Mouse (Mus musculus) heart, adult 18-20 months (tissue): Measurements from ENCODE around the gene Rbm4. TPM values are rescaled to one million over a fixed set of nuclear protein-coding genes. Genes with fewer than 3 reads are reported as not detected.
"Not testable (repeated sequence)": the region's sequence is repeated elsewhere in the genome, so short reads cannot be mapped to it uniquely, and the experiment has no call there.

Experiments used
- DNase-seq, 2 experiments: peaks; one replicate each; pipeline ENCODE4 v3.0.0; 2021 to 2022; ENCODE audit warnings: mixed read lengths in 1 of 2
- total RNA-seq, 2 experiments: library from RNA; stranded (reverse); gene quantifications; 2 replicates each; pipeline ENCODE4 v1.2.3; 2021

The Rbm4 gene
- total RNA-seq, 2 experiments from 2014 or later: 38.8 to 43.3 TPM

- DNase-seq: no peak
These were observed 5.4 kb upstream of the Rbm4 start for GRCm38 (mm10) chr19:4799083-4799482.

DNA sequence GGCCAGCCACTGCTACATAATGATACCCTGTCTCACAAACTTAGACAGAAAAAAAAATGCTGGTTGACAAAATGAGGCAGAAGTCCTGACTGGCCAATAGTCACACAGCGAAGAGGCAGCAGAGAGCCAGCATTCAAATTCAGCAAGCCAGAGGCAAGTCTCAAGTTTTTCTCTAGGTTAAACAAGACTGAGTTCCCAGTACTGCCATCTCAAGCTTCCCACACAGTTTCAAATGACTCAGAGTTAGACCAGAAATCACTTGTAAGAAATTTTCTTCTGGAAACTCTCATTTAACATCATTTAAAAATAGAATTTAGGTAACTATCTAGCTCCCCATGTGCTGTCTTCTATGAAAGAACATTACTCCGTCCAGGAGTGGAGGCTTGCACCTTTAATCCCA lies 4.1 kb upstream of the Rbm4 start:
- DNase-seq: no peak

DNA sequence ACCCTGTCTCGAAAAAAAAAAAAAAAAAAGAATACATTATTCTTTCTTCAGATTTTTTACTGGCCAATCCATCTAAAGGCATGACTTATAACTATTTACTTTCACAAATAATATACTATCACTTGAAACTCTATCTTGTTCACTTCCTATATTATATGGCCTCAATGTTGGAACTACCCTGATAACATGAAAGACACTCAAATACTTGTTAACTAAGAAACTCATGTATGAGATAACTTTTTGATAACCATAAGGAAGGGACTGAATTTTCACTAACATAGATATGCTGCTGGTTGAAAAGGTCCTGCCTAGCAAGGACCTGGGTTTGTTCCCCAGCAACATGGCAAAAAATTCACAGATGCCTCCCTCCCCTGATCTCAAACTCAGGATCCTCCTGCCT lies 2.2 kb upstream of the Rbm4 start:
- no peak for DNase-seq

DNA sequence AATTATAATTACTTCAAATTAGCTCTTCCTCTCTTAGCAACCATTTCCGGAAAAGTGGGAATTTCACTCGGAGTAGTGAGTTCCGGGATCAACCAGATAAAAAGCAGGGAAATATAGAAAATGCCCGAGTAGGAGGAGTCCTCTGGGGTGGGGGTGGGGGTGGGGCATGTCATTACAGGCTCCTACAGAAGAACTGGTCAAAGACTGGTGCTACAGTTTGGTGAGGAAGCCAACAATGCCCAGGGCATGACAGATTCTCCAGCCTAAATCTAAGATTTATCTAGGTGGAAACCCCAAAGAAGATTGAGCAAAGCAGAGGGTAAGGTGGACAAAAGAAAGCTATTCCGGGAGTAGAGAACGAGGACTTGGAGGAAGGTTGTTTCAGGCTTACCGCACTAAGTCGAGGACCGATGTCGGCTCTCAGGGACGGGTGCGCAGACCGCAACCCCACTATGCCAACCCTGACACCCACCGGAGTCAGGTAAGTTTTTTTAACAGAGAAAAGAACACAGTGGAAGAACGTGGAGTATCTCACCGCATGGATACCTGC lies 345 bp downstream of the Rbm4 start:
- no peak for DNase-seq

GRCm38 (mm10) chr19:4786313-4786712 lies 7.4 kb downstream of the Rbm4 start:
- DNase-seq: no peak

- no peak for DNase-seq
These were observed 8.5 kb downstream of the Rbm4 start for GRCm38 (mm10) chr19:4785206-4785605.

GRCm38 (mm10) chr19:4782891-4783290 lies 10.8 kb downstream of the Rbm4 start:
- no peak for DNase-seq

DNA sequence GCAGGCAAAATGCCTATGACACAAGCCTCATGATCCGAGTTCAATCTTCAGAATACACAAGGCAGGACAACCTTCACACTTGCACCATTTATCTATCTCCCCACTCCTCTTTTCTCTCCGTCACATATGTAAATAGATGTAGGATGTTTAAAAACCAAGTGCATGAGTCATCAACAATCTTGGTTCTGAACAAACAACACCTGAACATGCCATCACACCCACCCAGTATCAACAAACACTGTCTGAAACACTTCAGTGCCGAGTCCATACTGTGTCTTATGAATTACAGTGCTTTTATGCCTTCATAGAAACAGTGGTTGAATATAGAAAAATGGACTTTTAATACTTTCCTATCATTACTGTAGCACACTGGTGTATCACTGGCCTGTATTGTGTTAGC lies 20.9 kb downstream of the Rbm4 start:
- DNase-seq: no peak

GRCm38 (mm10) chr19:4767507-4768148 lies 26.1 kb downstream of the Rbm4 start:
- no peak for DNase-seq

GRCm38 (mm10) chr19:4762876-4763275 lies 30.8 kb downstream of the Rbm4 start:
- no peak for DNase-seq

- not testable (repeated sequence) for DNase-seq
These were observed 33.2 kb downstream of the Rbm4 start for GRCm38 (mm10) chr19:4760544-4760943.

DNA sequence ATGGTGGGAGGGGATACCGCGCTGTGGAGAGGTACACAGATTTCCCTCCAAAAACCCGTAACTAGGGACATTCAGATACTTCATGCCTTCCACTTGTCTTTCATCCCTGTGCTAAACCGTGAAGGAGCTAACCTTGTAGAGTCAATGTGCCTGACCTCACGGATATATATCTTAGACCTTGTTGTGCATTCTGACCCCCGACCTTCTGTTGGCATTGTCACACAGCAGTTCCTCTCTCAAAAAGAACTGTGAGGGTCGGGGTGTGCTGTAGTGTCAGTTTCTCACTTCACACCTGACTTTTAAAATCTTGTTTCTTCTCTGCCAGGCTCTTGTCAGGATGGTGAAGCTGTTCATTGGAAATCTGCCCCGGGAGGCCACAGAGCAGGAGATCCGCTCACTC lies 36.8 kb downstream of the Rbm4 start:
- DNase-seq: no peak

DNA sequence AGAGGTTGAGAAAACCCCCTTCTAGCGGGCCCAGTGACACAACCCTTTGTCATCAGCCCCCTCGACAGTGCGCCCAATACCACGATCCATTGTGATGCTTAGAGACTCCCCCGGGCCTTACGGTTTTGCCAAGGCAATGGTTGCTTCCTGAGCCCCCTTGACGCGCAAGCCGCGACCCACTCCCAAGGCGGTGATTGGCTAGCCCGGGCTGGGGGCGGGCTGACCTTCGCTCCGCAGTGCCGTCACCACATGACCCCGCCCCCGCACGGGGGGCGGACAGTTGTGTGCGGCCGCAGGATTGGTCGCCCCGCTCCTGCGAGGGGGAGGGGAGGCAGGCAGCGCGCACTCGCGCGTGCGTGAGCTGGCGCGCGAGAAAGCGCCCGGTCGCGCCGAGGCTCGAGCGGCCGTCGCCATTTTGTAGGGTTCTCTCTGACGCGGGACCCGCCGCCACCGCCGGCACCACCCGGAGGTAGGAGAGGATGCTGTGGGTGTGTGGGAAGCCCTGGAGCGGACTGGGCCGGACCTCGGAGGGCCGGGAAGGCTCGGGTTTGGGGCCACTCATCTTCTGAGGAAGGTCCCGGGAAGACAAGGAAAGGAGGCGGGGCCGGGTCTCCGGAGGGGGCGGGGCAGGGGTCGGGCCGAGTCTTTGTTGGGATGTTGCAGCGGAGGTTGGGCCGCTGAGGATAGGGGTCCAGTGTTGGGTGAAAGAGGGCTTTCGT lies 37.3 kb downstream of the Rbm4 start, which contains the start of gene Rbm4b:
Rbm4b (plus strand) TSS at position 305 of the 719 bp plus-strand sequence.
- DNase-seq: peak; percentile 97

DNA sequence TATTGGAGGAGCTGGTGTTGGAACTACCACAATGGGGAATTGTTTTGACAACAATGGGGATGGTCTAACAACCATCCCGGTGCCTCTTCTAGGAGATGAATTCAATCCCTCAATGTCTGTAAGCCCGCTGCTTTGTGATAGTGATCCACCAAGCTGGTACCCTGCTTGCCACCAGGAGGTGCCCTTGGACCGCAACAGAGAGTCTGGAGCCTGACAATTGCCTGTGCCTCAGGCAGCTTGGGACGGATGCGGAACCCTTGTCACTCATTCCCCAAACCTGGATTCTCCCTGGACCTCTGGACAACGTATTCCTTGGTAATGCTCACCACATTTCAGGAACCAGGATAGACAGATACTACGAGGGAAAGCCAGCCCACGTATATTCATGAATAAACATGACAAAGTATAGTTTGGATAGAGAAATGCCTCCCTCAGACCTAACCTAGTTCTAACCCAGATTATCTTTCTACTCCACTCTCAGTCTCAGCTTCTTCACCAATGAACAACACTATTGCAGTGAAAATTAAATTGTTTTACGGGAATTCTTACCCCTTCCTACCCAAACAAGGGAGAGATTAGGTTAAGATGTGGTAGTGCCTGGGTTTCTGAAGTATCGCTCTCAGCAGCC lies 38.0 kb downstream of the Rbm4 start:
- peak; percentile 92 to 95 for DNase-seq

GRCm38 (mm10) chr19:4749975-4750374 lies 43.7 kb downstream of the Rbm4 start:
- no peak for DNase-seq

- no peak for DNase-seq
These were observed 45.2 kb downstream of the Rbm4 start for GRCm38 (mm10) chr19:4748493-4748892.

- no peak for DNase-seq
These were observed 45.9 kb downstream of the Rbm4 start for GRCm38 (mm10) chr19:4747631-4748312.

DNA sequence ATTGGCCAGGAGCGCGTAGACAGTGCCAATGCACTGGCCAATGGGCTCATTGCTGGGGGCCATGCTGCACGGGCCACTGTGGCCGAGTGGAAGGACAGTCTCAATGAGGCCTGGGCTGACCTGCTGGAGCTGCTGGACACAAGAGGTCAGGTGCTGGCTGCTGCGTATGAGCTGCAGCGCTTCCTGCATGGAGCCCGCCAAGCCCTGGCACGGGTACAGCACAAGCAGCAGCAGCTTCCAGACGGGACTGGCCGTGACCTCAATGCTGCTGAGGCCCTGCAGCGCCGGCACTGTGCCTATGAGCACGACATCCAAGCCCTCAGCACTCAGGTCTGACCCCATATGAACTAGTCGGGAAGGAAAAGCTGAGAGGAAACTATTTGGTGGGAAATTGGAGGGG lies 47.1 kb downstream of the Rbm4 start:
- peak; percentile 45 to 53 for DNase-seq

DNA sequence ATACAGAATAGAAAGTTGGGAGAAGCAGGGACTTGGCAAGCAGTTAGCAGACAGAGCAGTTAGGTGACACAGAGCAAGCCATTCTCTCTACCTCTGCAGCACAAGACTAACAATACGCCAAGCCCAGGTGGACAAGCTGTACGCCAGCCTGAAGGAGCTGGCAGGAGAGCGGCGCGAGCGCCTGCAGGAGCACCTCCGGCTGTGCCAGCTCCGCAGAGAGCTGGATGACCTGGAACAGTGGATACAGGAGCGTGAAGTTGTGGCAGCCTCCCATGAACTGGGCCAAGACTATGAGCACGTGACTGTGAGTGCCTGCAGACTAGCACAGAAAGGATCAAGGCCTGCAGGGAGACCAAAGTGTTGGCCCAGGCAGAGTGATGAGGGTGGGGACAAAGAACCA lies 48.0 kb downstream of the Rbm4 start:
- DNase-seq: peak in 1 of 2 experiments; percentile 43

GRCm38 (mm10) chr19:4745057-4745456 lies 48.6 kb downstream of the Rbm4 start:
- peak; percentile 27 to 53 for DNase-seq

GRCm38 (mm10) chr19:4744026-4744425 lies 49.7 kb downstream of the Rbm4 start:
- no peak for DNase-seq

GRCm38 (mm10) chr19:4743524-4743923 lies 50.2 kb downstream of the Rbm4 start:
- DNase-seq: peak in 1 of 2 experiments; percentile 47
